Mouse (Mus musculus) midbrain, embryonic 15.5 days (tissue): ENCODE results near the gene Slc24a4. TPM values are rescaled to one million over a fixed set of nuclear protein-coding genes. Genes with fewer than 3 reads are reported as not detected.
"Not testable (repeated sequence)": the region's sequence is repeated elsewhere in the genome, so short reads cannot be mapped to it uniquely, and the experiment has no call there.

Experiments used
- ATAC-seq: fragments of 200-750 bp; cut with Nextera tagmentation; replicated peaks from 2 replicates; pipeline ENCODE4 v1.8.0; 2017; ENCODE audit warnings: moderate TSS enrichment
- H3K27ac ChIP-seq: fragments of 300-500 bp; sonication (generic); 2 replicates; pipeline ENCODE4 v1.5.1; 2015; ENCODE audit warnings: mild to moderate bottlenecking, inconsistent platforms
- H3K27me3 ChIP-seq: fragments of 300-500 bp; sonication (generic); replicated peaks from 2 replicates; pipeline ENCODE4 v1.6.1; 2015; ENCODE audit warnings: inconsistent platforms
- H3K36me3 ChIP-seq: fragments of 300-500 bp; sonication (generic); replicated peaks from 2 replicates; pipeline ENCODE4 v1.6.1; 2015; ENCODE audit warnings: inconsistent platforms
- H3K4me1 ChIP-seq: fragments of 300-500 bp; sonication (generic); 2 replicates; pipeline ENCODE4 v1.6.1; 2015; ENCODE audit warnings: inconsistent platforms
- H3K4me2 ChIP-seq: fragments of 300-500 bp; sonication (generic); 2 replicates; pipeline ENCODE4 v1.6.1; 2015; ENCODE audit warnings: inconsistent platforms, mild to moderate bottlenecking, moderate library complexity
- H3K4me3 ChIP-seq: fragments of 300-500 bp; sonication (generic); 2 replicates; pipeline ENCODE4 v1.5.1; 2015; ENCODE audit warnings: mild to moderate bottlenecking, inconsistent platforms
- H3K9ac ChIP-seq: fragments of 300-500 bp; sonication (generic); 2 replicates; pipeline ENCODE4 v1.6.1; 2015; ENCODE audit warnings: mild to moderate bottlenecking, inconsistent platforms
- H3K9me3 ChIP-seq: fragments of 300-500 bp; sonication (generic); 2 replicates; pipeline ENCODE4 v1.6.1; 2016; ENCODE audit warnings: inconsistent platforms
- WGBS: fragments of 180-500 bp; shearing (Covaris S2); methylation state at CpG from one replicate; pipeline ENCODE4 v1.1.7; 2015; ENCODE audit warnings: mixed read lengths; 5-methylcytosine and 5-hydroxymethylcytosine counted together
- polyA plus RNA-seq: library from polyadenylated mRNA; unstranded; fragments of >200 nt; fragmentation: Nextera tagmentation; extraction: Ambion mirVana; gene quantifications from 2 replicates; pipeline ENCODE4 v1.2.1, GENCODE M21; 2015

Gene Slc24a4
- polyA plus RNA-seq, 1 experiment from 2014 or later: 1.7 TPM

DNA sequence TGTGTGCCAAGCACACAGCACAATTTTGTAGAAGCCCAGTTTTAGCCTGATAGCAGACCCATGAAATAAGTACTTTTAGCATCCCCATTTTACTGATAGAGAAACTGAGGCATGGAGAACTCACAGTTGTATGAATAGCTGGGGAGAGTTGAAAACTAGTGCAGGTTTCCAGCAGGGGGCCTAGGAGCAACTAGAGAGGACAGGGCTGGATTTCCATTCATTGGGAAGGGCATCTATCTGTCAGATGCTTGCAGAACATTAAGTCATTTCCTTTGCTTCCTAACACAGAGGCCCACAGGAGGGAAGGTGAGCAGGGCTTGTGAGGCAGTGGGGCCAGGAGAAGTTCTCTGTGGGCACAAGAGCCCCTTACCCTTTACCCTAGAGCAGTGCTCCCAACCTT, 126.5 kb downstream of the Slc24a4 start:
- Histone ChIP-seq H3K27ac (no peak overlapping the region), H3K4me1 (no peaks in the 10 kb centered on the region), H3K9ac (no peak overlapping the region), H3K36me3 (no peaks in the 10 kb centered on the region), H3K4me3 (no peak overlapping the region), H3K27me3 (no peaks in the 10 kb centered on the region), H3K4me2 (no peak overlapping the region), H3K9me3 (no peaks in the 10 kb centered on the region)
- ATAC-seq: no peak

DNA sequence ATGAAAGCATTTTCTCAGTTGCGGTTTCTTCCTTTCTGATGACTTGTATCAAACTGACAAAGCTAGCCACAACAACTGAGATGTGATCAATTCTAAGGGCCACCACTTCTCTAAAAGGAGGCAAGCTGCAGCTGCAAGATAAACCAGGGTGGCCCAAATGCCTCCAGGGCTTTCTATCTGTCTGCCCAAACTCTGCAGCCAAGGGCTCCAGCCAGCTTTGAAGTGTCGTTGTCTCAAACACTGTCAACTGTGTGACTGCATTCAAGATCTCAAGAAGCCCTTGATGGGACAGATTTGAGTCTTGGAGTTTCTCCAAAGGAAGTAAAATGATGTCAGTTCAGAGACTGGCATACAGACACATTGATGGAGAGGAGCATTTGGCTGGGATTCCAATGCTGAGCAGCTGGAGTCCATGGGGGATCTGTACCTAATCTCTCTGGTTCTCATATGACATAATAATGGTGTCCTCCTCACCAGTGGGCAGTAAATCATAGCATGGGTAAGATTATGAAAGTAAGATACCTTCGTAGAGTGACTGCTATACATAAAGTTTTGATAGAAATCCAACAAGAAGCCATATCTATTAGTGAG, 130.1 kb downstream of the Slc24a4 start:
- Histone ChIP-seq H3K9ac (no peak overlapping the region), H3K4me1 (no peaks in the 10 kb centered on the region), H3K4me3 (no peak overlapping the region), H3K4me2 (no peak overlapping the region), H3K9me3 (no peaks in the 10 kb centered on the region), H3K27ac (no peak overlapping the region), H3K36me3 (no peaks in the 10 kb centered on the region), H3K27me3 (no peaks in the 10 kb centered on the region)
- ATAC-seq: no peak
- WGBS: 80% methylated on average over 3 of the region's 3 CpGs

GRCm38 (mm10) chr12:102261933-102262396, 133.4 kb downstream of the Slc24a4 start:
- H3K4me3 ChIP-seq: no peak overlapping the region
- H3K27ac ChIP-seq: no peak overlapping the region
- no peak overlapping the region for H3K9ac ChIP-seq
- no peaks in the 10 kb centered on the region for H3K27me3 ChIP-seq
- no peak for ATAC-seq
- 63% methylated on average over 8 of the region's 8 CpGs for WGBS
- no peaks in the 10 kb centered on the region for H3K4me1 ChIP-seq
- no peak overlapping the region for H3K4me2 ChIP-seq
- no peaks in the 10 kb centered on the region for H3K36me3 ChIP-seq
- H3K9me3 ChIP-seq: no peaks in the 10 kb centered on the region

- 92% methylated on average over 2 of the region's 2 CpGs for WGBS
- no peak overlapping the region for H3K27ac ChIP-seq
- H3K4me3 ChIP-seq: no peak overlapping the region
- H3K4me2 ChIP-seq: no peak overlapping the region
- no peaks in the 10 kb centered on the region for H3K27me3 ChIP-seq
- H3K36me3 ChIP-seq: no peaks in the 10 kb centered on the region
- no peaks in the 10 kb centered on the region for H3K9me3 ChIP-seq
- no peak overlapping the region for H3K9ac ChIP-seq
- no peaks in the 10 kb centered on the region for H3K4me1 ChIP-seq
- ATAC-seq: no peak
Measured at GRCm38 (mm10) chr12:102262809-102263208, 134.3 kb downstream of the Slc24a4 start.

DNA sequence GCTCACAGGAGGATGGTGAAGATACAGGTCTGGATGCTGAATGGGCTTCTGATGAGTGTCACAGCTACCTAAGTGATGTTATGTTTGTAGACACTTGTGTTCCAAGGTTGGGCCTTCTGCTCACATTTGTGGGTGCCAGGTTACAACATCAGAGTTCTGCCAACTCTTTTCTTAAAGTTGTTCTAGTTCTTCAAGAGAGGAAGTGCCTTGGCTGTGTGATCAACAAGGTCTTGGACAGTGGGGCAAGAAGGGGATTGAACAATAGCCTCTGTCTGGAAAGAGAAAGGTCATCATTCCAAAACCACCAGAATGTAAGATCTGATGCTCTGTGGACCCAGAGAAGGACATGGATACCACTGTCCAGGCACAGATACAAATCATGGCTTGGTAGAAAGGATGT, 134.7 kb downstream of the Slc24a4 start:
- no peaks in the 10 kb centered on the region for H3K4me1 ChIP-seq
- no peaks in the 10 kb centered on the region for H3K36me3 ChIP-seq
- no peak overlapping the region for H3K4me2 ChIP-seq
- no peaks in the 10 kb centered on the region for H3K9me3 ChIP-seq
- H3K9ac ChIP-seq: no peak overlapping the region
- no peaks in the 10 kb centered on the region for H3K27me3 ChIP-seq
- ATAC-seq: no peak
- no peak overlapping the region for H3K4me3 ChIP-seq
- H3K27ac ChIP-seq: no peak overlapping the region

DNA sequence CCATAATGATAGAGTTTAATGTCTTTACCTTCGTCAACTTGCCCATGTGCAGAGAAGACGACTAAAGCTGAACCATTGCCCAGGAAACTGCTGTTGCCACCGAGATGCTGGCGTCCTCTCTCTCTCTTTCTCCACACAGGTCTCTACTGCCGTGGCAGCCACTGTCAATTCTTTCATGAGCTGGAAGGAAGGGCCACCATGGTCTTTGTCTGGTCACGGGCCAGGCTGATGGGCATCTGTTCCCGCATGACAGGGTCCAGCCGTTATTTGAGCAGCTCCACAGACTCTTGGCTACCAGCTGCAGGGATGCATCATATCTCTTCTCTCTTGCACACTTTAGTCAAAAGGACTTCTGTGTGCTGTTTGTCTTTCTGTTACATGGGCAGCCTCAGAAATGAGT, 137.9 kb downstream of the Slc24a4 start:
- no peak overlapping the region for H3K9ac ChIP-seq
- no peak overlapping the region for H3K27ac ChIP-seq
- no peaks in the 10 kb centered on the region for H3K36me3 ChIP-seq
- H3K27me3 ChIP-seq: no peaks in the 10 kb centered on the region
- no peak for ATAC-seq
- no peaks in the 10 kb centered on the region for H3K9me3 ChIP-seq
- H3K4me3 ChIP-seq: no peak overlapping the region
- no peaks in the 10 kb centered on the region for H3K4me1 ChIP-seq
- no peak overlapping the region for H3K4me2 ChIP-seq
- WGBS: 91% methylated on average over 8 of the region's 8 CpGs

DNA sequence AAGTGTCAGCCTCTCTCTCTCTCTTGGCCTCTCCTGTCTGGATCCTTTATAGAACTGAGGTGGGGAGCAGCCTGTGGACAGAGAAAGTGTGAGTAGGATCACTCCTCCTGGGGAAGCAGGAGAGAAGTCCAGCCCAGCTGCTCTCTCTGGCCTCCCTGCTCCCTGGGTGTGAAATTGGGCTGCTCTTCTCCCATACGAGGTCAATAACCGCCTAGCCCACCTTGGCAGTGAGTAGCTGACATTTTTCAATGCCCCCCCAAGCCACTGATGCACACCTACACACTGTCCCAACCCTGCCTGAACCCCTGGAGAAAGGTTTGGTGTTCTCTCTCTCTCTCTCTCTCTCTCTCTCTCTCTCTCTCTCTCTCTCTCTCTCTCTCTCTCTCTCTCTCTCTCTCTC, 140.6 kb downstream of the Slc24a4 start:
- Histone ChIP-seq H3K9me3 (no peaks in the 10 kb centered on the region), H3K4me2 (no peak overlapping the region), H3K9ac (no peak overlapping the region), H3K36me3 (no peaks in the 10 kb centered on the region), H3K4me3 (no peak overlapping the region), H3K27me3 (no peaks in the 10 kb centered on the region), H3K4me1 (no peaks in the 10 kb centered on the region), H3K27ac (no peak overlapping the region)
- no peak for ATAC-seq
- 70% methylated on average over 2 of the region's 2 CpGs for WGBS

DNA sequence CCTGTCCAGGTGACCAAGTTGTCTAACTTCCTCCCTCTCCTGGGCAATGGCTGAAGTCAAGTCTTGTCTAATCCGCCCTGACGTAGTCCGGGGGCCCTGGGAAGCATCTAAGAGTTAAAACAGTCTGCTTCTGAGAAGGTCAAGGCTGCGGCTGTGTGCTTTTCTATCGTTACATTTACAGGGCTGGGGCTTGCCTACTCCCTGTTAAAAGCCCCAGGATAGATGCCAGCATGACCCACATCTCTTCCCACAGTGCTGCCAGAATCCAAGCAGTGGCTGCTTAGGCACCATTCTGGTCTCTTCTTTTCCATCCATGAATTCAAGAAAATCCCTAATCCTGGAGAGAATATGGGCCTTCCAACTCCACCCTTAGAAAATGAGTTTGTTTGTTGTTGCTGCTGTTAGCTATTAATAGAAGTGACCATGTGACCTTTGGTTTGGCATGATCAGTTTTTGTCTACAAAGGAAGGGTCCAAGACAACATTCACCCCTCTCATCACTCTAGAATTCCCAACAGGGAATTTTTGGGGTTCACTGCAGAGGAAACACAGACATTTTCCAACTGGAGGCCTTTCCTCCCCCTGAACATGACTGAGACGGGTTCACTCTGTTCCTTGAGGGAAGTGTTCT, 142.4 kb downstream of the Slc24a4 start:
- H3K4me3 ChIP-seq: no peak overlapping the region
- H3K9ac ChIP-seq: no peak overlapping the region
- no peaks in the 10 kb centered on the region for H3K9me3 ChIP-seq
- no peaks in the 10 kb centered on the region for H3K36me3 ChIP-seq
- no peak for ATAC-seq
- whole genome bisulfite sequencing: 84% methylated on average over 6 of the region's 6 CpGs
- H3K27me3 ChIP-seq: no peaks in the 10 kb centered on the region
- no peaks in the 10 kb centered on the region for H3K4me1 ChIP-seq
- H3K4me2 ChIP-seq: no peak overlapping the region
- no peak overlapping the region for H3K27ac ChIP-seq

- H3K27ac ChIP-seq: no peak overlapping the region
- no peak overlapping the region for H3K4me2 ChIP-seq
- WGBS: 79% methylated on average over 4 of the region's 4 CpGs
- H3K4me1 ChIP-seq: no peaks in the 10 kb centered on the region
- ATAC-seq: no peak
- no peaks in the 10 kb centered on the region for H3K9me3 ChIP-seq
- H3K36me3 ChIP-seq: no peaks in the 10 kb centered on the region
- H3K9ac ChIP-seq: no peak overlapping the region
- no peaks in the 10 kb centered on the region for H3K27me3 ChIP-seq
- H3K4me3 ChIP-seq: no peak overlapping the region
Measured at GRCm38 (mm10) chr12:102271447-102271846, 142.9 kb downstream of the Slc24a4 start.

DNA sequence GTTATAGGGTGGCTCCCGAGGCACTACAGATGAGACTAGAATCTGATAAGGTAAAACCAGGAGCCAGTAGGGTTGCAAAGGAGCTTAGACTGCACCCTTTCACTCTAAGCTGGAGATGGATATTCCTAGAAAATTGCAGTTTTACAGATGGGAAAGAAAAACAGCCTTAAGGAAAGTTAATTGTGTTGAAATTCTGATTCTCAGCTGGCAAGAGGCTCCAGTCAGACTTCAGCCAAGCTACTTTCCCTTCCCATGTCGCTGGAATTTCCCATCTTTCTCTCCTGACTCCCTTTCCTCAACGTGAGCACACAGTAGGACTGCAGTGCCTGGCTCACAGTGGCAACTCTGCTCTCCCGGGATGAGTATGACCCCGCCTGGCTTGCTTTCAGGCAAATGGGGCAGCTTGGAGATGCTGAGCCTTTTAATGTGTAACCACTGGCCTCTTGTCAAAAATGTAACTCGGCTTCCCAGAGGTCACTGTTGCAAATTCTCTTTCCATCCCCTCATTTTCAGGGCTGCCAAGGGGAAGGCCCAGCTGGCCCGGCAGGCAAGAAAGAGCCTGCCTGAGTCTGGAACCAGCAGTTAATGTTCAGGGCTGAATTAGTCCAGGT, 147.4 kb downstream of the Slc24a4 start:
- Histone ChIP-seq H3K9ac (no peak overlapping the region), H3K4me1 (no peaks in the 10 kb centered on the region)

GRCm38 (mm10) chr12:102280290-102280689, 151.8 kb downstream of the Slc24a4 start:
- not testable (repeated sequence) for H3K27ac ChIP-seq, H3K9me3 ChIP-seq, H3K9ac ChIP-seq, H3K4me2 ChIP-seq, ATAC-seq, H3K4me3 ChIP-seq, H3K27me3 ChIP-seq, H3K36me3 ChIP-seq
- 74% methylated on average over 4 of the region's 4 CpGs for WGBS
- H3K4me1 ChIP-seq: peaks cover 17% of the 10 kb centered on the region

More for the DNA sequence above, 147.4 kb downstream of the Slc24a4 start:
- no peaks in the 10 kb centered on the region for H3K36me3 ChIP-seq
- H3K4me3 ChIP-seq: no peak overlapping the region
- H3K27me3 ChIP-seq: no peaks in the 10 kb centered on the region
- no peak overlapping the region for H3K27ac ChIP-seq
- ATAC-seq: no peak
- 67% methylated on average over 7 of the region's 7 CpGs for WGBS
- no peaks in the 10 kb centered on the region for H3K9me3 ChIP-seq
- H3K4me2 ChIP-seq: no peak overlapping the region

GRCm38 (mm10) chr12:102280867-102281503, 152.5 kb downstream of the Slc24a4 start:
- Histone ChIP-seq H3K27ac (no peak overlapping the region), H3K36me3 (no peaks in the 10 kb centered on the region), H3K9me3 (no peaks in the 10 kb centered on the region), H3K9ac (no peak overlapping the region), H3K4me2 (no peak overlapping the region), H3K4me3 (no peak overlapping the region), H3K4me1 (peaks cover 17% of the 10 kb centered on the region), H3K27me3 (peaks cover 5% of the 10 kb centered on the region; the same call in 1 of the 2 replicates)
- 71% methylated on average over 7 of the region's 7 CpGs for WGBS
- no peak for ATAC-seq
